Mouse (Mus musculus) intestine, postnatal 0 days (tissue): ENCODE measurements around the gene Slc6a18. TPM values are rescaled to one million over a fixed set of nuclear protein-coding genes. Genes with fewer than 3 reads are reported as not detected.

Source experiments
- ATAC-seq: fragments of 200-750 bp; cut with Nextera tagmentation; 2 replicates; pipeline ENCODE4 v1.8.0; 2017; ENCODE audit warnings: mild to moderate bottlenecking, moderate TSS enrichment, moderate library complexity
- H3K27ac ChIP-seq: fragments of 300-500 bp; sonication (generic); 2 replicates; pipeline ENCODE4 v1.5.1; 2014; ENCODE audit warnings: mild to moderate bottlenecking, low read depth, low read length, moderate library complexity
- H3K27me3 ChIP-seq: fragments of 300-500 bp; sonication (generic); replicated peaks from 2 replicates; pipeline ENCODE4 v1.6.1; 2014; ENCODE audit warnings: low read length, mixed read lengths; ENCODE audit not compliant: control insufficient read depth, insufficient read depth
- H3K36me3 ChIP-seq: fragments of 300-500 bp; sonication (generic); 2 replicates; pipeline ENCODE4 v1.6.1; 2014; ENCODE audit warnings: mild to moderate bottlenecking, moderate library complexity; ENCODE audit not compliant: control insufficient read depth, insufficient read depth
- H3K4me1 ChIP-seq: fragments of 300-500 bp; sonication (generic); replicated peaks from 2 replicates; pipeline ENCODE4 v1.6.1; 2014; ENCODE audit warnings: antibody characterized with exemption, low read length, mixed read lengths; ENCODE audit not compliant: control insufficient read depth, insufficient read depth
- H3K4me2 ChIP-seq: fragments of 300-500 bp; sonication (generic); replicated peaks from 2 replicates; pipeline ENCODE4 v1.6.1; 2014; ENCODE audit warnings: low read depth, mild to moderate bottlenecking, moderate library complexity
- H3K4me3 ChIP-seq: fragments of 300-500 bp; sonication (generic); 2 replicates; pipeline ENCODE4 v1.5.1; 2014; ENCODE audit warnings: low read depth, low read length
- H3K9ac ChIP-seq: fragments of 300-500 bp; sonication (generic); 2 replicates; pipeline ENCODE4 v1.6.1; 2014; ENCODE audit warnings: mild to moderate bottlenecking, low read depth, low read length
- H3K9me3 ChIP-seq: fragments of 300-500 bp; sonication (generic); 2 replicates; pipeline ENCODE4 v1.6.1; 2016; ENCODE audit warnings: mixed run types; ENCODE audit not compliant: control insufficient read depth
- CTCF ChIP-seq: sonication (generic); IDR thresholded peaks from 2 replicates; pipeline ENCODE4 v1.5.1; 2016; ENCODE audit warnings: low read depth, mild to moderate bottlenecking, control low read depth, antibody characterized with exemption, moderate library complexity
- WGBS: fragments of 180-500 bp; shearing (Covaris S2); extraction: QIAGEN DNeasy Blood & Tissue Kit; methylation state at CpG from one replicate; pipeline ENCODE4 v1.1.7; 2014; 5-methylcytosine and 5-hydroxymethylcytosine counted together
- polyA plus RNA-seq: library from polyadenylated mRNA; unstranded; fragments of >200 nt; fragmentation: Nextera tagmentation; extraction: Ambion mirVana; gene quantifications from 2 replicates; pipeline ENCODE4 v1.2.1, GENCODE M21; 2015

Slc6a18 gene
- polyA plus RNA-seq, 1 experiment from 2014 or later: 0.20 TPM

- Histone ChIP-seq H3K27ac (peak overlapping the region; percentile 46), H3K27me3 (no peaks in the 10 kb centered on the region), H3K9me3 (no peaks in the 10 kb centered on the region), H3K4me2 (no peak overlapping the region), H3K36me3 (peaks cover 20% of the 10 kb centered on the region), H3K9ac (no peak overlapping the region), H3K4me1 (no peaks in the 10 kb centered on the region), H3K4me3 (no peak overlapping the region)
- peak; percentile 50; the same call in 1 of the 2 replicates for ATAC-seq
- TF ChIP-seq CTCF: no peak
- WGBS: 9% methylated on average over 1 of the region's 1 CpGs
These were observed 2.6 kb upstream of the Slc6a18 start for GRCm38 (mm10) chr13:73680394-73680793.

GRCm38 (mm10) chr13:73679311-73679710, 1.5 kb upstream of the Slc6a18 start:
- no peak overlapping the region for H3K9ac ChIP-seq

GRCm38 (mm10) chr13:73675161-73675560, 2.7 kb downstream of the Slc6a18 start:
- Histone ChIP-seq H3K9ac (no peak overlapping the region), H3K36me3 (no peaks in the 10 kb centered on the region), H3K4me3 (no peak overlapping the region), H3K27me3 (no peaks in the 10 kb centered on the region), H3K27ac (no peak overlapping the region), H3K4me1 (no peaks in the 10 kb centered on the region), H3K9me3 (no peaks in the 10 kb centered on the region), H3K4me2 (no peak overlapping the region)
- 77% methylated on average over 7 of the region's 7 CpGs for WGBS
- no peak for TF ChIP-seq CTCF
- no peak for ATAC-seq

More at GRCm38 (mm10) chr13:73679311-73679710, 1.5 kb upstream of the Slc6a18 start:
- no peak for ATAC-seq
- Histone ChIP-seq H3K4me1 (no peaks in the 10 kb centered on the region), H3K27ac (no peak overlapping the region), H3K27me3 (no peaks in the 10 kb centered on the region), H3K4me3 (no peak overlapping the region), H3K4me2 (no peak overlapping the region), H3K9me3 (no peaks in the 10 kb centered on the region), H3K36me3 (peaks cover 20% of the 10 kb centered on the region)
- TF ChIP-seq CTCF: no peak
- WGBS: 65% methylated on average over 2 of the region's 2 CpGs

GRCm38 (mm10) chr13:73660163-73660695, 17.6 kb downstream of the Slc6a18 start:
- peak; percentile 49 for ATAC-seq
- no peaks in the 10 kb centered on the region for H3K4me1 ChIP-seq
- no peak for TF ChIP-seq CTCF
- H3K36me3 ChIP-seq: no peaks in the 10 kb centered on the region
- H3K4me2 ChIP-seq: no peak overlapping the region
- no peak overlapping the region for H3K9ac ChIP-seq
- peak overlapping the region; percentile 42; the same call in 1 of the 2 replicates for H3K27ac ChIP-seq
- WGBS: 65% methylated on average over 2 of the region's 2 CpGs
- no peaks in the 10 kb centered on the region for H3K9me3 ChIP-seq
- H3K27me3 ChIP-seq: no peaks in the 10 kb centered on the region
- no peak overlapping the region for H3K4me3 ChIP-seq

- no peaks in the 10 kb centered on the region for H3K27me3 ChIP-seq
- no peak overlapping the region for H3K4me3 ChIP-seq
- no peaks in the 10 kb centered on the region for H3K9me3 ChIP-seq
- H3K4me1 ChIP-seq: no peaks in the 10 kb centered on the region
- ATAC-seq: peak; percentile 93
- no peak overlapping the region for H3K9ac ChIP-seq
- H3K36me3 ChIP-seq: no peaks in the 10 kb centered on the region
- WGBS: 26% methylated on average over 2 of the region's 2 CpGs
- no peak for TF ChIP-seq CTCF
- no peak overlapping the region for H3K4me2 ChIP-seq
- peak overlapping the region; percentile 41; the same call in 1 of the 2 replicates for H3K27ac ChIP-seq
These were observed 18.9 kb downstream of the Slc6a18 start for GRCm38 (mm10) chr13:73658953-73659352.

DNA sequence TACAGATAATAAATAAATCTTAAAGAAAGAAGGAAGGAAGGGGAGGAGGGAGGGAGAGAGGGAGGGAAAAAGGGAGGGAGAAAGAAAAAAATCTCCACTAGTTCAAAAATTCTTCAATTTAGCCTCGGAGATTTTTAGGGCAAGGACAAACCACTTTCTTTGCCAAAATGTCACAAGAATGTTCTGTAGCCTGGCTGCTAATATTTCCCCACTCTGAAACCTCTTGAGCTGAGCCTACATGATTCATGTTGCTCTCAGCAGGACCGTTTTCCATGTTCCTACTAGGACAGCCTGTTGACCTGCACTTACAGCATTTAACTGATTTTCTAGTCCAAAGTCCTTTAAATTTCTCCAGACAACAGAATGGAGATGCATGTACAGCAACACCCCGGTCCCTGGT, 22.8 kb downstream of the Slc6a18 start:
- Histone ChIP-seq H3K4me1 (no peaks in the 10 kb centered on the region), H3K27ac (no peak overlapping the region), H3K36me3 (no peaks in the 10 kb centered on the region), H3K9me3 (no peaks in the 10 kb centered on the region), H3K4me3 (no peak overlapping the region), H3K4me2 (no peak overlapping the region), H3K27me3 (no peaks in the 10 kb centered on the region), H3K9ac (no peak overlapping the region)
- no peak for ATAC-seq
- WGBS: 58% methylated on average over 3 of the region's 3 CpGs
- no peak for TF ChIP-seq CTCF
